Mouse (Mus musculus): ENCODE measurements around the gene Scn8a. TPM values are rescaled to one million over a fixed set of nuclear protein-coding genes. Genes with fewer than 3 reads are reported as not detected.
A peak's percentile ranks its signal among the peaks of the same experiment; 100 is the strongest.

Gene Scn8a
- polyA plus RNA-seq, 1 experiment = not detected

- H3K79me3 ChIP-seq (ENCODE audit: low read depth) = no peaks in the 10 kb centered on the region
- no peak overlapping the region for H3K4me3 ChIP-seq (ENCODE audit: insufficient read depth, poor library complexity, severe bottlenecking)
- H3K27me3 ChIP-seq (ENCODE audit: control insufficient read depth, insufficient read depth, insufficient read length) = peaks cover 40% of the 10 kb centered on the region
- no peak for TF ChIP-seq FOSL1 (IDR thresholded peaks at IDR 0.05; ENCODE audit: insufficient read depth, low read length, poor library complexity, severe bottlenecking)
- TF ChIP-seq USF1 (IDR thresholded peaks at IDR 0.05; ENCODE audit: low read depth) = no peak
- TF ChIP-seq CTCF (IDR thresholded peaks at IDR 0.05; ENCODE audit: control insufficient read depth, insufficient read depth, insufficient read length) = no peak
- no peak for TF ChIP-seq MAX (IDR thresholded peaks at IDR 0.05)
- no peak for TF ChIP-seq MYOD1 (IDR thresholded peaks at IDR 0.05; ENCODE audit: control insufficient read depth, insufficient read length, low read depth)
- no peaks in the 10 kb centered on the region for H3K79me2 ChIP-seq (ENCODE audit: control insufficient read depth, insufficient read depth)
- H3ac ChIP-seq (ENCODE audit: control insufficient read depth, insufficient read length, low read depth) = no peak overlapping the region
- H3K36me3 ChIP-seq (ENCODE audit: control insufficient read depth, insufficient read depth) = no peaks in the 10 kb centered on the region
These were observed 103.1 kb downstream of the Scn8a start for GRCm38 (mm10) chr15:100972795-100973194.

- Histone ChIP-seq H3K36me3 (ENCODE audit: control insufficient read depth, insufficient read depth) (no peaks in the 10 kb centered on the region), H3ac (ENCODE audit: control insufficient read depth, insufficient read length, low read depth) (no peak overlapping the region), H3K79me3 (ENCODE audit: low read depth) (no peaks in the 10 kb centered on the region), H3K79me2 (ENCODE audit: control insufficient read depth, insufficient read depth) (no peaks in the 10 kb centered on the region), H3K27me3 (ENCODE audit: control insufficient read depth, insufficient read depth, insufficient read length) (peaks cover 28% of the 10 kb centered on the region), H3K4me3 (ENCODE audit: insufficient read depth, poor library complexity, severe bottlenecking) (no peak overlapping the region)
- TF ChIP-seq USF1 (IDR thresholded peaks at IDR 0.05; ENCODE audit: low read depth) = no peak
These were observed 105.0 kb downstream of the Scn8a start for GRCm38 (mm10) chr15:100974679-100975078.

- Histone ChIP-seq H3K4me3 (ENCODE audit: insufficient read depth, poor library complexity, severe bottlenecking) (no peak overlapping the region), H3K79me2 (ENCODE audit: control insufficient read depth, insufficient read depth) (no peaks in the 10 kb centered on the region), H3K79me3 (ENCODE audit: low read depth) (no peaks in the 10 kb centered on the region), H3ac (ENCODE audit: control insufficient read depth, insufficient read length, low read depth) (peak overlapping the region; percentile 18), H3K36me3 (ENCODE audit: control insufficient read depth, insufficient read depth) (no peaks in the 10 kb centered on the region), H3K27me3 (ENCODE audit: control insufficient read depth, insufficient read depth, insufficient read length) (peaks cover 40% of the 10 kb centered on the region)
- TF ChIP-seq MAX (IDR thresholded peaks at IDR 0.05) = no peak
- no peak for TF ChIP-seq FOSL1 (IDR thresholded peaks at IDR 0.05; ENCODE audit: insufficient read depth, low read length, poor library complexity, severe bottlenecking)
- TF ChIP-seq USF1 (IDR thresholded peaks at IDR 0.05; ENCODE audit: low read depth) = no peak
- TF ChIP-seq MYOG (IDR thresholded peaks at IDR 0.05; ENCODE audit: control insufficient read depth, extremely low read depth, insufficient read length) = no peak
These were observed 113.9 kb downstream of the Scn8a start for GRCm38 (mm10) chr15:100983427-100984153.

GRCm38 (mm10) chr15:100984154-100984893, 114.7 kb downstream of the Scn8a start:
- H3K27me3 ChIP-seq (ENCODE audit: control insufficient read depth, insufficient read depth, insufficient read length) = peaks cover 39% of the 10 kb centered on the region
- no peaks in the 10 kb centered on the region for H3K79me2 ChIP-seq (ENCODE audit: control insufficient read depth, insufficient read depth)
- no peaks in the 10 kb centered on the region for H3K36me3 ChIP-seq (ENCODE audit: control insufficient read depth, insufficient read depth)
- H3K79me3 ChIP-seq (ENCODE audit: low read depth) = no peaks in the 10 kb centered on the region
- H3K4me3 ChIP-seq (ENCODE audit: insufficient read depth, poor library complexity, severe bottlenecking) = no peak overlapping the region
- no peak for TF ChIP-seq MYOG (IDR thresholded peaks at IDR 0.05; ENCODE audit: control insufficient read depth, extremely low read depth, insufficient read length)
- no peak for TF ChIP-seq USF1 (IDR thresholded peaks at IDR 0.05; ENCODE audit: low read depth)
- no peak for TF ChIP-seq MAX (IDR thresholded peaks at IDR 0.05)
- no peak for TF ChIP-seq FOSL1 (IDR thresholded peaks at IDR 0.05; ENCODE audit: insufficient read depth, low read length, poor library complexity, severe bottlenecking)
- no peak for TF ChIP-seq CEBPB (IDR thresholded peaks at IDR 0.05; ENCODE audit: low read depth)
- no peak for TF ChIP-seq MYOD1 (IDR thresholded peaks at IDR 0.05; ENCODE audit: control insufficient read depth, insufficient read length, low read depth)
- TF ChIP-seq CTCF (IDR thresholded peaks at IDR 0.05; ENCODE audit: control insufficient read depth, insufficient read depth, insufficient read length) = no peak
- no peak overlapping the region for H3ac ChIP-seq (ENCODE audit: control insufficient read depth, insufficient read length, low read depth)

- no peak for TF ChIP-seq CEBPB (IDR thresholded peaks at IDR 0.05; ENCODE audit: low read depth)
- no peak for TF ChIP-seq MYOD1 (IDR thresholded peaks at IDR 0.05; ENCODE audit: control insufficient read depth, insufficient read length, low read depth)
- TF ChIP-seq MYOG (IDR thresholded peaks at IDR 0.05; ENCODE audit: control insufficient read depth, extremely low read depth, insufficient read length) = no peak
- no peak for TF ChIP-seq FOSL1 (IDR thresholded peaks at IDR 0.05; ENCODE audit: insufficient read depth, low read length, poor library complexity, severe bottlenecking)
- no peak for TF ChIP-seq MAX (IDR thresholded peaks at IDR 0.05)
- TF ChIP-seq USF1 (IDR thresholded peaks at IDR 0.05; ENCODE audit: low read depth) = no peak
- no peak for TF ChIP-seq CTCF (IDR thresholded peaks at IDR 0.05; ENCODE audit: control insufficient read depth, insufficient read depth, insufficient read length)
- no peak overlapping the region for H3K4me3 ChIP-seq (ENCODE audit: insufficient read depth, poor library complexity, severe bottlenecking)
- no peaks in the 10 kb centered on the region for H3K79me2 ChIP-seq (ENCODE audit: control insufficient read depth, insufficient read depth)
- no peaks in the 10 kb centered on the region for H3K79me3 ChIP-seq (ENCODE audit: low read depth)
- H3K27me3 ChIP-seq (ENCODE audit: control insufficient read depth, insufficient read depth, insufficient read length) = peaks cover 48% of the 10 kb centered on the region
- no peaks in the 10 kb centered on the region for H3K36me3 ChIP-seq (ENCODE audit: control insufficient read depth, insufficient read depth)
- H3ac ChIP-seq (ENCODE audit: control insufficient read depth, insufficient read length, low read depth) = no peak overlapping the region
These were observed 116.8 kb downstream of the Scn8a start for GRCm38 (mm10) chr15:100986479-100986878.

- no peak overlapping the region for H3K4me3 ChIP-seq (ENCODE audit: insufficient read depth, poor library complexity, severe bottlenecking)
- no peaks in the 10 kb centered on the region for H3K79me2 ChIP-seq (ENCODE audit: control insufficient read depth, insufficient read depth)
- H3K36me3 ChIP-seq (ENCODE audit: control insufficient read depth, insufficient read depth) = no peaks in the 10 kb centered on the region
- peaks cover 48% of the 10 kb centered on the region for H3K27me3 ChIP-seq (ENCODE audit: control insufficient read depth, insufficient read depth, insufficient read length)
- no peak overlapping the region for H3ac ChIP-seq (ENCODE audit: control insufficient read depth, insufficient read length, low read depth)
- TF ChIP-seq USF1 (IDR thresholded peaks at IDR 0.05; ENCODE audit: low read depth) = no peak
- TF ChIP-seq MAX (IDR thresholded peaks at IDR 0.05) = no peak
- no peak for TF ChIP-seq CEBPB (IDR thresholded peaks at IDR 0.05; ENCODE audit: low read depth)
- no peaks in the 10 kb centered on the region for H3K79me3 ChIP-seq (ENCODE audit: low read depth)
These were observed 117.4 kb downstream of the Scn8a start for GRCm38 (mm10) chr15:100987031-100987430.
